Mouse (Mus musculus) neutrophil, adult 59 days (primary cell): ENCODE data around the gene Pdzd2. TPM values are rescaled to one million over a fixed set of nuclear protein-coding genes. Genes with fewer than 3 reads are reported as not detected.

ENCODE experiments used
- total RNA-seq, 2 experiments: library from RNA; stranded (reverse); gene quantifications; 1 replicate in 1 of 2; 2 replicates in 1 of 2; pipeline ENCODE4 v1.2.4; 2023

Pdzd2 gene
- 1 to 10 TPM in 1 of 2 experiments, under 1 TPM in 1; 0.67 to 1.2 TPM for total RNA-seq

DNA sequence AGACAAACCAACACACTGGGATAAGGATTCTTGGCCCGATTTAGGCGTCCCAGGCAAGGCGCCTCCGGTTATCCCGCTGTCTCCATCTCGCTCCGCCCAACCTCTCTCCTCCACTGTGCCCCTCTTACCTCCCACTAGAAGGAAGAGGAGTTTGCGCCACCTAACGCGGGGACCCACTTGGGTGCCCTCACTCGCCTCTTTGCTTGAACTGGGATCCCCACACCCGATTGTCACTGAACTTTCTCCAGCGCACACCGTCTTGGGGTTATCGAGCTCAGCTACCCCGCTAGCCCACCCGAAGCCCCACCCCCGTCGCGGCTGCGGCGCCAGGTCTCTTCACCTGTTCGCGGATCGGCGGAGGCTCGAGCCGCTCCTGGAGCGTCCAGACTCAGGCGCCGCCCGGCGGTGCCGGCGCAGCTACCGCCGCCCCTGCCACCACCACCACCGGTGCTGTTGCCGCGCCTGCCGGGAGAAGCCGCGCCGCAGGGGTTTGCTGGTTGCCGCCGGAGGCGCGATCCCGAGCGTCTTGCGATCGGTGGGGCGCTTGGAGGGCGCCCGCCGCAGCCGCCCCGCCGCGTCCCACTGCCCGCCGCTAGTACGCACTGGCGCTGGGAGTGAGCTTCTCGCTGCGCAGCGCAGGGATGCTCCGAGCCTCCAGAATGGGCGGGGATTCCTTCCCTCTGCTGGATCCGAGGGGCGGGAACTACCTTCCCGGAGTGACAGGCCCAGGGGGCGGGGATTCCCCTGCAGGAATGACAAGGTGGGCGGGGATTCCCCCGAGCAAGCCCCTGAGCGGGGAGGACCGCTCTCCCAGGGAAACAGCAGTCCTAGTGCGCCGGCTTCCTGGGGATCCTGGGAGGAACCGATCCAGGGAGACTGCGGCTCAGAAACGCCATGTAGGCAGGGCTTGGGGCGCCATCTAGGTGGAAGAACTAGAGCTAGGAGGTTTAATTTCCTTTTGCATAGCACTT, at the start of gene Pdzd2:
TSS of gene Pdzd2 (minus strand) at position 648 of the 971 bp plus-strand sequence.

DNA sequence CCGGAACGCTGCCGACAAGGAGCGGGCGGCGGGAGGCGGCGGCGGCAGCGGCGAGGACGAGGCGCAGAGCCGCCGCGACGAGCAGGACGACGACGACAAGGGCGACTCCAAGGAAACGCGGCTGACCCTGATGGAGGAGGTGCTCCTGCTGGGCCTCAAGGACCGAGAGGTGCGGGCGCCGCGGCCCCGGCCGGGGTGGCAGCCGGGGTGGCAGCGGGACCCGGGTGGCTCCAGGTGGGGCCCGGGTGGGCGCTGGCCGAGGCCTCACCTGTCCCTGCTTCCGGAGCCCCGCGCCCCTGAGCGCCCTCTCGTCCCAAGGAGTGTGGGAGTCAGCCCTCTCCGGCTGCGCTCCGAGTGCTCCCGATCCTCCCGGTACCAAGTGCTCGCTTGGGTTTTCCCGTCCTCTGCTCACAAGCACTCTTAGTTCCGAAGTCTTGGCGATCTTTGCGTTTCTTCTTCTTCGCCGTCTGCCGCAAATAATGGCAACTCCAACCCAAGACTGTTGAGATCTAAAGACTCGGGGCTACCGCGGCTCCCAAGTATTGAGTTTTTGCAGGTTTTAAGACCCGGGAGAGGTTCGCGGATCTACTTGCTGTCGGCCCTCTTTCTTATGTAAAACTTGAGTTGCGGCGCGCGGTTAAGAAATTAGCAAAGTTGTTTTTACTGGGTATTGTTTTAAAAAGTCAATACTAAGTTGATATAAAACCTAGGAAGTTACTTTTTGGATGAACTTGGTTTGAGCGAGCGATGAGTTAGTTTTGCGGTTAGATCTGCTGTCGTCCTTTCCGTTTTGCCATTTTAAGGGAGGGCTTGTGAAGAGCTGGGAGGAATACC, 417.7 kb downstream of the Pdzd2 start, which contains the start of gene 1810049J17Rik:
TSS of gene 1810049J17Rik (minus strand) at position 112 of the 834 bp plus-strand sequence.

DNA sequence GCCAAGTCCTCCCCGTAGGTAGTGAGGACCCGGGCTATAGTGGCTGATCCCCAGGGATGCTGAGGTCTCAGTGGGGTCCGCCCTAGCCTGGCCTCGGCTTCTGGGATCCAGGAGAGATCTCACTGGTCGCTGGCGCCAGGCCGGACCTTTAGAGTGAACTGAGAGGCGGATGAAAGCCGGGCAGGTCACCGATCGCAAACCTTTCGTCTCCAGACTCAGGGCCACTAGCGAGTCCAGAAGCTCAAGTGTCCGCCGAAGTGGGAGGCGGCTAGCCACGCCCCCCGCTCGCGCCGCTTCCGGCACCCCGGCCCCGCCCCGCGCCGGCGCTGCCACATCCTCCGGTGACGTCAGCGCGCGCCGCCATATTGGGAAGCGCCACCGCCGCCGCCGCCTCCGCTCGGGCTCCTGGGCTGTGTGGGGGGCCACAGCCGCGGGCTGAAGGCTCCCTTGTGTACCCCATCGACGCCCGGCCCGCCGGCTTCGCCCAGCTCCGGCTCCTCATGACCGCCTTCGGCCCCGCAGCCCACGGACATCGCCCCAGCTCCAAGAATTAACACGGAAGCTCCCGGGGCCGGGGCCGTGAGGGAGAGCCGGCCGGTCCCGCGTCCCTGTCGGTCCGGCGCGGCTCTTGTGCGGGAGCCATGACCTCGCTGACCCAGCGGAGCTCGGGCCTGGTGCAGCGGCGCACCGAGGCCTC, 418.5 kb downstream of the Pdzd2 start, which contains the start of gene Golph3:
TSS of gene Golph3 (plus strand) at position 360 of the 697 bp plus-strand sequence.

Other genes starting within 250 kb of the Pdzd2 start
- gene 6030458C11Rik, start 84.7 kb upstream of the Pdzd2 start, total RNA-seq, result 1 to 10 TPM; 5.3 to 6.1 TPM
- 10 to 100 TPM in 1 of 2 experiments, 1 to 10 TPM in 1; 9.8 to 12.6 TPM for gene Drosha, start 84.9 kb upstream of the Pdzd2 start, total RNA-seq